Mouse (Mus musculus) ES-Bruce4 (cell line): ENCODE results near the gene Prkar1b.

ENCODE experiments used
- CTCF ChIP-seq: IDR thresholded peaks from one replicate; pipeline ENCODE4 v1.8.1; 2011; ENCODE audit warnings: low read depth, low read length
- EP300 ChIP-seq: IDR thresholded peaks from 2 replicates; pipeline ENCODE4 v1.6.1; 2011; ENCODE audit warnings: low read depth, low read length; ENCODE audit not compliant: insufficient read depth
- POLR2A ChIP-seq: IDR thresholded peaks from one replicate; pipeline ENCODE4 v1.8.1; 2011; ENCODE audit warnings: low read length; ENCODE audit not compliant: insufficient read depth

GRCm38 (mm10) chr5:138990659-138991380, 159.0 kb downstream of the Prkar1b start:
- no peak for TF ChIP-seq CTCF
- TF ChIP-seq POLR2A: no peak
- no peak for TF ChIP-seq EP300
